Mouse (Mus musculus) ES-E14 (cell line): Measurements from ENCODE around the gene Speer4f2.

ENCODE experiments used
- CHD2 ChIP-seq: IDR thresholded peaks from 2 replicates; pipeline ENCODE4 v1.6.1; 2014; ENCODE audit warnings: mild to moderate bottlenecking, low read depth, low read length, inconsistent platforms
- HCFC1 ChIP-seq: IDR thresholded peaks from 2 replicates; pipeline ENCODE4 v1.6.1; 2012; ENCODE audit warnings: low read length, inconsistent platforms, borderline replicate concordance; ENCODE audit not compliant: insufficient read depth
- MAFK ChIP-seq: IDR thresholded peaks from 2 replicates; pipeline ENCODE4 v1.6.1; 2014; ENCODE audit warnings: mild to moderate bottlenecking, low read depth, low read length, inconsistent platforms; ENCODE audit not compliant: insufficient read depth
- ZC3H11A ChIP-seq: IDR thresholded peaks from 2 replicates; pipeline ENCODE4 v1.6.1; 2012; ENCODE audit warnings: low read depth, mild to moderate bottlenecking, inconsistent platforms, low read length, borderline replicate concordance
- ZNF384 ChIP-seq: IDR thresholded peaks from 2 replicates; pipeline ENCODE4 v1.6.1; 2012; ENCODE audit warnings: low read depth, low read length, inconsistent platforms

- TF ChIP-seq CHD2, result no peak
- TF ChIP-seq ZC3H11A, result no peak
- no peak for TF ChIP-seq ZNF384
- no peak for TF ChIP-seq HCFC1
- TF ChIP-seq MAFK, result no peak
Observed at GRCm38 (mm10) chr5:17400571-17400970, 27.6 kb downstream of the Speer4f2 start.
